Mouse (Mus musculus): ENCODE measurements around the gene Hdac11. TPM values are rescaled to one million over a fixed set of nuclear protein-coding genes. Genes with fewer than 3 reads are reported as not detected.

Gene Hdac11
- polyA plus RNA-seq (2012; rRNA removed; ENCODE audit: low replicate concordance): 6.4 and 26.6 TPM in 2 replicates

DNA sequence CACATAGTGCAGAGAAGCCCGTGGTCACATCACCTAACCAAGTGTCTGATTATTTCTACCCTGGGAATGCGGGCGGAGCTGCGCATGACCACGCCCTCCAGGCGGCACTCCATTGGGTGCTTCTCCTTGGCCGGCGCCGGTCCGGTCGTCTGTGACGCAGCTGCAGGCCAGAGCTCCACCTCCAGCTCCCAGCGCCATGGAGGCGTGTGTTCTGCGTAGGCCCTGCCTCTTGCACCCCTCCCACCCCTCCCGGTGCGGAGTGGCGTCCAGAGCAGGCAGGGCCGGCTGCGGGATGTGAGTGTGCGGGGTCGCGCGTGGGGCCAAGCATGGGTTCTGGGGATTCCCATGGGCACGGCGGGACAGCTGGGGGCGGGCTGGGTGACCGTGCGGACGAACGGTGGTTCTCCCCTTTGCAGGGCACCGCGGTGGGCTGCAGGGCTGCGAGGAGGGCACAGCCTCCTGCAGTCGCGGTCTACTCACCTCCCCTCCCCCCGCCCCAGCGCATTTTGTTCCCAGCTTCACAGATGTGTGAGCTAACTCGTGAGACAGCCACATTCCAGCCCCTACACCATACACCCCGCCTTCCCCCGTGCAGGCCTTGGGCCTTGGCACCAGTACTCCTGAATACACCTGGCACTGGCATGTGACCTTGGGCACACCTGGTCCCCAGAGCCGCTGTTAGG, at the start of gene Hdac11:
TSS of gene Hdac11 (plus strand) at position 112 of the 683 bp plus-strand sequence.

DNA sequence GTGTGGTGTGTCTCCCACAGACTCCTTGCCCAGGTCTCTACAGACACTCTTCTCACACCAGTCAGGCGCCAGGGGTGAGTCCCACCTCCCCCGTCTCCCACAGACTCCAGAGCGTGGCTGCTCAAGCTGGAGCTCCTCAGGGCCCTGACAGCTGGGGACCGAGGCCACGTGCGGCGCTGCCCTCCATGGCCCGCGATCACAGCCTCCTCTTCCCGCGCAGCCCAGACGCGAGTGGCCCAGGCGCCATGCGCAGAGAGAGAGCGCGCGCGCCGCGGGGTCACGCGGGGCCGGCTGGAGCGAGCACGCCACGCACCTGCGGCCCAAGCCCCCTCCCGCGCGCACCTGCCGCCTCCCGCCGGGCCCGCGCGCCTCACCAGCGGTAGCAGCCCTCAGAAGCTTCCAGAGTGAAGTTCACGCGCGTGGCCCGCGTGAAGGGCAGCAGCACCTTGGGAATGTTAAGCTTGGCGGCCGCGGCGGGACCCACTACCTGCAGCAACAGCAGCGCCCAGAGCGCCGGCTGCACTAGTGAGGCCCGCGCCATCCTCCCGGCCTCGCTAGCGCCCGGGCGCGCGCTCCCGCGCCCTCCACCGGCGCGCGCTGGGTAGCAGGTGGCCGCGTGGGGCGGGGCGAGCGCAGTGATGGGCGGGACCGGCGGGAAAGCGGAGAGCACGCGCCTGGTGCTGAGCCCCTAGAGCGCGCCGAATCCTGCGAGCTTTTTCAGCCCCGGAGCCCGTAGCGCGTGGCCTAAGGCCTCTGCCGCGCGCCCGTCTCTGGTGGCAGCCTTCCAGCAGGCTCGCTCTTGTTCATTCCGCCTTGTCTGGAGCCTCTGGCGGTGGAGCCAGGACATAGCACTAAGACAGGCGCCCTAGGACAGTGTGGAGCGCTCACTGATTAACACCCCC, 40.0 kb upstream of the Hdac11 start, which contains the start of gene Nup210:
TSS of gene Nup210 (minus strand) at position 586 of the 902 bp plus-strand sequence.

DNA sequence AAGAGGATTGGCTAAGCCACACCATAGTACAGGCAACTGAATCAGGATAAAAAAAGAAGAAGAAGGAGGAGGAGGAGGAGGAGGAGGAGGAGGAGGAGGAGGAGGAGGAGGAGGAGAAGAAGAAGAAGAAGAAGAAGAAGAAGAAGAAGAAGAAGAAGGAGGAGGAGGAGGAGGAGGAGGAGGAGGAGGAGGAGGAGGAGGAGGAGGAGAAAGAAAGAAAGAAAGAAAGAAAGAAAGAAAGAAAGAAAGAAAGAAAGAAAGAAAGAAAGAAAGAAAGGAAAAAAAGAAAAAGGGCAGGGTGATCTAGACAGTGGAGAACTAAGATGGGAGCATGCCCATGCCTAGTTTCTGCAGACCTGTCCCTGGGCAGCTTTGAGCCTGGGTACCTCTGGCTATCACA, 55.7 kb downstream of the Hdac11 start, which contains the start of gene Fbln2:
TSS of gene Fbln2 (plus strand) at position 301 of the 400 bp plus-strand sequence.

Other genes with a start within 250 kb of the Hdac11 start
- gene Iqsec1, start 168.0 kb upstream of the Hdac11 start, polyA plus RNA-seq (2012; rRNA removed; ENCODE audit: low replicate concordance): 106 and 163 TPM in 2 replicates
- 2.2 and 15.8 TPM in 2 replicates for gene Nup210, start 39.8 kb upstream of the Hdac11 start, polyA plus RNA-seq (2012; rRNA removed; ENCODE audit: low replicate concordance)
- gene Fbln2, start 55.8 kb downstream of the Hdac11 start, polyA plus RNA-seq (2012; rRNA removed; ENCODE audit: low replicate concordance): 219 and 260 TPM in 2 replicates